Mouse (Mus musculus) cerebellum, adult 2 months (tissue): ENCODE measurements around the gene Zc3h6.

Experiments
- CTCF ChIP-seq: fragments of 200-500 bp; IDR thresholded peaks from 2 replicates; pipeline ENCODE4 v1.5.1; 2011; ENCODE audit warnings: low read depth, mild to moderate bottlenecking, control low read depth, low read length, moderate library complexity, borderline replicate concordance; ENCODE audit not compliant: insufficient read depth
- POLR2A ChIP-seq: fragments of 200-500 bp; IDR thresholded peaks from 2 replicates; pipeline ENCODE4 v1.6.1; 2011; ENCODE audit warnings: low read length, control low read depth, borderline replicate concordance; ENCODE audit not compliant: insufficient read depth

DNA sequence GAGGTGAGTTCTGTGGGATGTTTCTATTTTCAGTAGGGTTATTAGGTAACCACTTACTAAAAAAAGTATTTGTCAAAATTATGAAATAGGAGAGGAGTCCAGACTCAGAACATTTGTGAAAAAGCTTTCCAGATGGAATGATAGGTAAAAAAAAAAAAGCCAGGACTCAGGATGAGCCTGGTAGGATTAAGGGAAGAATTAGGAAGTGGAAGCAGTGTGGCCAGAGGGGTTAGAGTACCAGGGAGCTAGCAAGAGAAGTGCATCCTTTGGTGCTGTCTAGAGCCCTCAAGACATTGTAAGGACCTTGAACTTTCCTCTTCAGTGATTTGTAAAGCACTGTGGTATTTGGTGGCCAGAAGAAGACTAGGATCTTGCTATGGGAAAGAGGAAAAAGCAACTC, 5.1 kb downstream of the Zc3h6 start:
- TF ChIP-seq CTCF (no peak), POLR2A (no peak)
